7 mouse cellular contexts compared by ENCODE assay signal in the genomic region with DNA sequence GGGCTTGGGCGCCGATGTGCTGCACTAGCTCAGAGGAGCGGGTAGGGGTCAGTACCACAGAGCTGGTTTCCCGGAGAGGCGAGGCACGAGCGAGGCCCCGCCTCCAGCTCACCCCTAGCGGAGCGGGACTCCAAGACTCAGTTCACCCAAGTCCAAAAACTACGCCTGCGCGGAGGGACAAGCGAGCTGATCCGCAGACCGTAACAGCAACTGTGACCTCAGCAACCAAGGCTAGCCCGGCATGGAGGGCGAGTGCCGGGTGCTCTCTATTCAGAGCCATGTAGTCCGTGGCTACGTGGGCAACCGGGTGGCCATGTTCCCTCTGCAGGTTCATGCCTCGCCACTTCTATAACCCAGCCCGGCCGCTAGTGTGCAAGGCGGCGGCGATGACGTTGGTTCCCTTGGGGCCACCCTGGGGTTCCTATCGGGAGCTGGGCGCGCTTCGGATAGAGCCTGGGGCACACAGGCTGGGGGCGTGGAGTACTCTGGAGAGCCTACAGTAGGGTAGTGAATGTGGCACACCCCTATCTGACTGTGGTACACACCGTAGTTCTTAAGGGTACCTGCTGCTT. TPM values are rescaled to one million over a fixed set of nuclear protein-coding genes. Genes with fewer than 3 reads are reported as not detected.
DNase-seq lines count a peak whose midpoint lies in the region; ATAC-seq and TF ChIP-seq lines count a peak whose summit lies in the region.

No protein-coding gene starts in this region.

- H3K27ac ChIP-seq in CH12.LX (ENCODE audit: insufficient read depth, low read depth), result no peak overlapping the region
- no peak overlapping the region for H3K27ac ChIP-seq in embryonic facial prominence, embryonic 11.5 days (replicated peaks; ENCODE audit: low read depth, low read length)
- no peak overlapping the region for H3K27ac ChIP-seq in limb, embryonic 11.5 days (replicated peaks; ENCODE audit: low read depth, low read length)
- no peak overlapping the region for H3K27ac ChIP-seq in midbrain, embryonic 12.5 days (replicated peaks)
- H3K27ac ChIP-seq in stomach, postnatal 0 days (replicated peaks), result no peak overlapping the region

- no peaks in the 10 kb centered on the region for H3K36me3 ChIP-seq in CH12.LX (replicated peaks in 1 of 2; ENCODE audit: control insufficient read depth in 1 of 2, insufficient read depth in 1 of 2, low read length in 1 of 2)
- H3K36me3 ChIP-seq in embryonic facial prominence, embryonic 11.5 days (replicated peaks; ENCODE audit: control insufficient read depth, insufficient read depth, low read depth, low read length), result no peaks in the 10 kb centered on the region
- no peaks in the 10 kb centered on the region for H3K36me3 ChIP-seq in limb, embryonic 11.5 days (ENCODE audit: control insufficient read depth, insufficient read depth, low read length)
- H3K36me3 ChIP-seq in midbrain, embryonic 12.5 days, result no peaks in the 10 kb centered on the region
- no peaks in the 10 kb centered on the region for H3K36me3 ChIP-seq in stomach, postnatal 0 days (ENCODE audit: control insufficient read depth, insufficient read depth, low read length)

- under 1% methylated on average over 35 of the region's 35 CpGs for WGBS in embryonic facial prominence, embryonic 11.5 days
- WGBS in limb, embryonic 11.5 days, result under 1% methylated on average over 35 of the region's 35 CpGs
- WGBS in midbrain, embryonic 12.5 days, result under 1% methylated on average over 35 of the region's 35 CpGs
- WGBS in stomach, postnatal 0 days, result 1% methylated on average over 35 of the region's 35 CpGs

- peak in 1 of 2 experiments; percentile 11; a peak in 1 of 4 replicates for TF ChIP-seq CTCF in CH12.LX (conservative IDR thresholded peaks at IDR 0.05 in 1 of 2, IDR thresholded peaks at IDR 0.05 in 1 of 2; ENCODE audit: low read depth in 2 of 2, low read length in 2 of 2)
- peak; percentile 59 for TF ChIP-seq CTCF in stomach, postnatal 0 days (IDR thresholded peaks at IDR 0.05; ENCODE audit: low read depth)

- in situ Hi-C loops in CH12.LX (cut with MboI; ENCODE audit: low pct_ligation_motif_present, low pct_unique_long_range_greater_than_20kb, low sequenced_read_pairs), result no loop called here

- no peak for TF ChIP-seq POLR2A in CH12.LX (IDR thresholded peaks at IDR 0.05; ENCODE audit: low read depth, low read length)

- H3K4me1 ChIP-seq in CH12.LX (ENCODE audit: control insufficient read depth in 1 of 2, insufficient read depth in 2 of 2), result peaks cover 0 to 14% of the 10 kb centered on the region in 2 experiments; a peak in 2 of 4 replicates
- no peaks in the 10 kb centered on the region; the same call in 1 of the 2 replicates for H3K4me1 ChIP-seq in embryonic facial prominence, embryonic 11.5 days (ENCODE audit: control insufficient read depth, insufficient read depth, low read length)
- no peaks in the 10 kb centered on the region for H3K4me1 ChIP-seq in limb, embryonic 11.5 days (ENCODE audit: control insufficient read depth, insufficient read depth, low read length)
- peaks cover 13% of the 10 kb centered on the region for H3K4me1 ChIP-seq in midbrain, embryonic 12.5 days
- no peaks in the 10 kb centered on the region for H3K4me1 ChIP-seq in stomach, postnatal 0 days (replicated peaks; ENCODE audit: control insufficient read depth, insufficient read depth)

- peaks cover 31% of the 10 kb centered on the region for H3K27me3 ChIP-seq in CH12.LX (replicated peaks)
- H3K27me3 ChIP-seq in embryonic facial prominence, embryonic 11.5 days (ENCODE audit: control insufficient read depth, insufficient read depth, low read length), result peaks cover 4% of the 10 kb centered on the region; the same call in 1 of the 2 replicates
- H3K27me3 ChIP-seq in limb, embryonic 11.5 days (ENCODE audit: control insufficient read depth, insufficient read depth, low read length), result peaks cover 3% of the 10 kb centered on the region; the same call in 1 of the 2 replicates
- H3K27me3 ChIP-seq in midbrain, embryonic 12.5 days, result peaks cover 32% of the 10 kb centered on the region
- H3K27me3 ChIP-seq in stomach, postnatal 0 days (ENCODE audit: control insufficient read depth, insufficient read depth, low read length), result no peaks in the 10 kb centered on the region

- H3K9me3 ChIP-seq in CH12.LX (replicated peaks; ENCODE audit: low read length), result peaks cover 17% of the 10 kb centered on the region
- no peaks in the 10 kb centered on the region for H3K9me3 ChIP-seq in embryonic facial prominence, embryonic 11.5 days (replicated peaks; ENCODE audit: control insufficient read depth, low read length)
- H3K9me3 ChIP-seq in limb, embryonic 11.5 days (ENCODE audit: control insufficient read depth, low read length), result no peaks in the 10 kb centered on the region
- no peaks in the 10 kb centered on the region for H3K9me3 ChIP-seq in midbrain, embryonic 12.5 days
- H3K9me3 ChIP-seq in stomach, postnatal 0 days (ENCODE audit: control insufficient read depth, low read length), result no peaks in the 10 kb centered on the region

- H3K79me2 ChIP-seq in CH12.LX (replicated peaks; ENCODE audit: control insufficient read depth, extremely low read depth, insufficient read depth, poor library complexity, severe bottlenecking), result no peaks in the 10 kb centered on the region

- H3K9ac ChIP-seq in CH12.LX (ENCODE audit: insufficient read depth, low read depth), result no peak overlapping the region
- peak overlapping the region; percentile 59 for H3K9ac ChIP-seq in embryonic facial prominence, embryonic 11.5 days (replicated peaks; ENCODE audit: low read length)
- peak overlapping the region; percentile 45; the same call in 1 of the 2 replicates for H3K9ac ChIP-seq in limb, embryonic 11.5 days (ENCODE audit: low read length)
- H3K9ac ChIP-seq in midbrain, embryonic 12.5 days (replicated peaks), result peak overlapping the region; percentile 62; the same call in 1 of the 2 replicates
- H3K9ac ChIP-seq in stomach, postnatal 0 days (ENCODE audit: low read length), result peak overlapping the region; percentile 56

- TF ChIP-seq EP300 in CH12.LX (IDR thresholded peaks at IDR 0.05; ENCODE audit: low read length), result no peak
- TF ChIP-seq EP300 in stomach, postnatal 0 days (optimal IDR thresholded peaks at IDR 0.05), result no peak

- DNase-seq in CH12.LX (ENCODE audit: extremely low read depth) (peak; percentile 52), NIH3T3 (ENCODE audit: low read depth) (peak; percentile 53)
- peak; percentile 87 for DNase-seq in embryonic facial prominence, embryonic 11.5 days (ENCODE audit: low spot score)
- peak; percentile 84 for DNase-seq in limb, embryonic 11.5 days (ENCODE audit: low spot score)
- DNase-seq in stomach, postnatal 0 days (ENCODE audit: low spot score), result peak; percentile 68

- peak overlapping the region in 2 of 3 experiments; percentile 19 to 22 for H3K4me3 ChIP-seq in CH12.LX (replicated peaks in 1 of 3; ENCODE audit: low read depth in 2 of 3, low read length in 2 of 3, poor library complexity in 1 of 3)
- peak overlapping the region; percentile 50 for H3K4me3 ChIP-seq in embryonic facial prominence, embryonic 11.5 days (ENCODE audit: low read depth, low read length)
- peak overlapping the region; percentile 45 for H3K4me3 ChIP-seq in limb, embryonic 11.5 days (ENCODE audit: low read depth, low read length)
- peak overlapping the region; percentile 53 for H3K4me3 ChIP-seq in midbrain, embryonic 12.5 days
- peak overlapping the region; percentile 42 for H3K4me3 ChIP-seq in stomach, postnatal 0 days (ENCODE audit: low read depth, low read length)

- peak; percentile 93 for ATAC-seq in embryonic facial prominence, embryonic 11.5 days (replicated peaks; ENCODE audit: insufficient number of reproducible peaks, low FRiP score, low TSS enrichment, low read depth)
- ATAC-seq in hematopoietic stem cell, adult 5-6 weeks (replicated peaks in 1 of 2; ENCODE audit: insufficient read depth in 1 of 2, low FRiP score in 2 of 2, low TSS enrichment in 1 of 2, low read depth in 1 of 2, poor library complexity in 2 of 2, severe bottlenecking in 2 of 2), result peak; percentile 83 to 85
- ATAC-seq in limb, embryonic 11.5 days (ENCODE audit: insufficient number of reproducible peaks, low FRiP score, low TSS enrichment, low read depth), result peak; percentile 94
- peak; percentile 95 for ATAC-seq in midbrain, embryonic 12.5 days (ENCODE audit: low FRiP score, low read depth)
- ATAC-seq in stomach, postnatal 0 days (ENCODE audit: low FRiP score, low TSS enrichment), result peak; percentile 91

- H3K4me2 ChIP-seq in CH12.LX (ENCODE audit: insufficient read depth, low read depth, poor library complexity, severe bottlenecking), result no peak overlapping the region
- peak overlapping the region; percentile 88 for H3K4me2 ChIP-seq in embryonic facial prominence, embryonic 11.5 days (ENCODE audit: low read depth, low read length)
- H3K4me2 ChIP-seq in limb, embryonic 11.5 days (ENCODE audit: low read depth, severe bottlenecking), result peak overlapping the region; percentile 85
- peak overlapping the region; percentile 83 for H3K4me2 ChIP-seq in midbrain, embryonic 12.5 days (replicated peaks)
- peak overlapping the region; percentile 75 for H3K4me2 ChIP-seq in stomach, postnatal 0 days (replicated peaks; ENCODE audit: low read depth)

- dilution Hi-C loops in CH12.LX (cut with MboI; ENCODE audit: extremely low pct_ligation_motif_present, extremely low pct_unique_long_range_greater_than_20kb, low sequenced_read_pairs), result no loop called here

- TF ChIP-seq RAD21 in CH12.LX (IDR thresholded peaks at IDR 0.05; ENCODE audit: low read depth, low read length), result no peak

RNA-seq across cellular contexts. Expression of a gene that starts 17.2 kb away (rescaled TPM):
- total RNA-seq in CH12.LX (2012; rRNA removed) (6.4 and 8.4 TPM in 2 replicates), CH12.LX (2014; rRNA removed) (4.3 TPM in 2 replicates)
- polyA plus RNA-seq in CH12.LX (2012; ENCODE audit: insufficient read length, low read depth), result 6.3 and 6.8 TPM in 2 replicates
- 6.6 and 7.4 TPM in 2 replicates for polyA plus RNA-seq in embryonic facial prominence, embryonic 11.5 days (2014; fragmentation: Nextera tagmentation; extraction: Ambion mirVana)
- total RNA-seq in hematopoietic stem cell, adult 5-6 weeks (2017), result 12.3 and 17.1 TPM in 2 replicates
- 8.3 and 9.2 TPM in 2 replicates for polyA plus RNA-seq in limb, embryonic 11.5 days (2014; fragmentation: Nextera tagmentation; extraction: Ambion mirVana)
- polyA plus RNA-seq in midbrain, embryonic 12.5 days (2016; fragmentation: Nextera tagmentation; extraction: Ambion mirVana), result 10.0 and 10.9 TPM in 2 replicates
- polyA plus RNA-seq in stomach, postnatal 0 days (2015; fragmentation: Nextera tagmentation; extraction: Ambion mirVana), result 5.3 and 5.6 TPM in 2 replicates

RNA-seq across cellular contexts. Expression of a gene that starts 35.2 kb away (rescaled TPM):
- total RNA-seq in CH12.LX (2012; rRNA removed) (not detected in 2 replicates), CH12.LX (2014; rRNA removed) (not detected in 2 replicates)
- not detected in 2 replicates for polyA plus RNA-seq in CH12.LX (2012; ENCODE audit: insufficient read length, low read depth)
- not detected in 2 replicates for polyA plus RNA-seq in embryonic facial prominence, embryonic 11.5 days (2014; fragmentation: Nextera tagmentation; extraction: Ambion mirVana)
- not detected in 2 replicates for total RNA-seq in hematopoietic stem cell, adult 5-6 weeks (2017)
- not detected in 2 replicates for polyA plus RNA-seq in limb, embryonic 11.5 days (2014; fragmentation: Nextera tagmentation; extraction: Ambion mirVana)
- polyA plus RNA-seq in midbrain, embryonic 12.5 days (2016; fragmentation: Nextera tagmentation; extraction: Ambion mirVana), result not detected in 2 replicates
- not detected in 2 replicates for polyA plus RNA-seq in stomach, postnatal 0 days (2015; fragmentation: Nextera tagmentation; extraction: Ambion mirVana)

RNA-seq across cellular contexts. Expression of a gene that starts 56.5 kb away (rescaled TPM):
- 124 and 139 TPM in 2 replicates for total RNA-seq in CH12.LX (2012; rRNA removed)
- total RNA-seq in CH12.LX (2014; rRNA removed), result 226 and 239 TPM in 2 replicates
- 194 and 206 TPM in 2 replicates for polyA plus RNA-seq in CH12.LX (2012; ENCODE audit: insufficient read length, low read depth)
- 168 and 177 TPM in 2 replicates for polyA plus RNA-seq in embryonic facial prominence, embryonic 11.5 days (2014; fragmentation: Nextera tagmentation; extraction: Ambion mirVana)
- 28.9 and 59.0 TPM in 2 replicates for total RNA-seq in hematopoietic stem cell, adult 5-6 weeks (2017)
- polyA plus RNA-seq in limb, embryonic 11.5 days (2014; fragmentation: Nextera tagmentation; extraction: Ambion mirVana), result 169 TPM in 2 replicates
- 112 and 114 TPM in 2 replicates for polyA plus RNA-seq in midbrain, embryonic 12.5 days (2016; fragmentation: Nextera tagmentation; extraction: Ambion mirVana)
- 636 and 675 TPM in 2 replicates for polyA plus RNA-seq in stomach, postnatal 0 days (2015; fragmentation: Nextera tagmentation; extraction: Ambion mirVana)
